Mouse (Mus musculus) testis, adult 2 months (tissue): ENCODE results near the gene Coch.

ENCODE experiments used
- CTCF ChIP-seq: fragments of 200-500 bp; IDR thresholded peaks from 2 replicates; pipeline ENCODE4 v1.5.1; 2012; ENCODE audit warnings: low read depth, mild to moderate bottlenecking, inconsistent platforms, low read length, moderate library complexity; ENCODE audit not compliant: control insufficient read depth, insufficient read depth, insufficient replicate concordance
- POLR2A ChIP-seq: fragments of 200-500 bp; IDR thresholded peaks from 2 replicates; pipeline ENCODE4 v1.6.1; 2012; ENCODE audit warnings: low read depth, mild to moderate bottlenecking, inconsistent platforms, low read length, moderate library complexity; ENCODE audit not compliant: control insufficient read depth

- TF ChIP-seq CTCF (no peak), POLR2A (no peak)
Measured at GRCm38 (mm10) chr12:51592888-51593228, 283 bp upstream of the Coch start.
